Mouse (Mus musculus): ENCODE results near the gene Chd9. TPM values are rescaled to one million over a fixed set of nuclear protein-coding genes. Genes with fewer than 3 reads are reported as not detected.

Chd9 gene
- polyA plus RNA-seq, 1 experiment from 2014 or later = 93.7 TPM

- Histone ChIP-seq H3K27me3 (replicated peaks; ENCODE audit: control insufficient read depth, insufficient read depth, low read length) (no peaks in the 10 kb centered on the region), H3K4me2 (ENCODE audit: low read length) (no peak overlapping the region), H3K27ac (ENCODE audit: low read length) (no peak overlapping the region), H3K36me3 (ENCODE audit: control insufficient read depth, insufficient read depth) (no peaks in the 10 kb centered on the region), H3K4me3 (replicated peaks; ENCODE audit: low read length) (no peak overlapping the region), H3K9me3 (ENCODE audit: control insufficient read depth, low read length) (no peaks in the 10 kb centered on the region), H3K4me1 (replicated peaks; ENCODE audit: control insufficient read depth, insufficient read depth, low read length) (peaks cover 11% of the 10 kb centered on the region), H3K9ac (replicated peaks; ENCODE audit: low read depth, low read length) (no peak overlapping the region)
- no peak for ATAC-seq
- WGBS = 86% methylated on average over 9 of the region's 9 CpGs
Measured at GRCm38 (mm10) chr8:90819561-90820320, 8.4 kb upstream of the Chd9 start.

- WGBS = 90% methylated on average over 4 of the region's 4 CpGs
- H3K4me3 ChIP-seq (replicated peaks; ENCODE audit: low read length) = no peak overlapping the region
- no peak overlapping the region for H3K4me2 ChIP-seq (ENCODE audit: low read length)
- H3K27ac ChIP-seq (ENCODE audit: low read length) = no peak overlapping the region
- no peak overlapping the region for H3K9ac ChIP-seq (replicated peaks; ENCODE audit: low read depth, low read length)
- H3K4me1 ChIP-seq (replicated peaks; ENCODE audit: control insufficient read depth, insufficient read depth, low read length) = peaks cover 11% of the 10 kb centered on the region
- no peaks in the 10 kb centered on the region for H3K27me3 ChIP-seq (replicated peaks; ENCODE audit: control insufficient read depth, insufficient read depth, low read length)
- H3K36me3 ChIP-seq (ENCODE audit: control insufficient read depth, insufficient read depth) = no peaks in the 10 kb centered on the region
- H3K9me3 ChIP-seq (ENCODE audit: control insufficient read depth, low read length) = no peaks in the 10 kb centered on the region
- ATAC-seq = no peak
Measured at GRCm38 (mm10) chr8:90820321-90820696, 7.8 kb upstream of the Chd9 start.

- H3K27me3 ChIP-seq (replicated peaks; ENCODE audit: control insufficient read depth, insufficient read depth, low read length) = no peaks in the 10 kb centered on the region
- H3K9ac ChIP-seq (replicated peaks; ENCODE audit: low read depth, low read length) = no peak overlapping the region
- H3K4me1 ChIP-seq (replicated peaks; ENCODE audit: control insufficient read depth, insufficient read depth, low read length) = no peaks in the 10 kb centered on the region
- no peaks in the 10 kb centered on the region for H3K36me3 ChIP-seq (ENCODE audit: control insufficient read depth, insufficient read depth)
- no peak overlapping the region for H3K4me3 ChIP-seq (replicated peaks; ENCODE audit: low read length)
- no peak for ATAC-seq
- H3K27ac ChIP-seq (ENCODE audit: low read length) = no peak overlapping the region
- H3K9me3 ChIP-seq (ENCODE audit: control insufficient read depth, low read length) = no peaks in the 10 kb centered on the region
- H3K4me2 ChIP-seq (ENCODE audit: low read length) = no peak overlapping the region
- 65% methylated on average over 11 of the region's 11 CpGs for WGBS
Measured at GRCm38 (mm10) chr8:90822443-90822842, 5.7 kb upstream of the Chd9 start.

GRCm38 (mm10) chr8:90825459-90825871, 2.7 kb upstream of the Chd9 start:
- no peak overlapping the region for H3K4me3 ChIP-seq (replicated peaks; ENCODE audit: low read length)
- H3K4me2 ChIP-seq (ENCODE audit: low read length) = no peak overlapping the region
- no peak overlapping the region for H3K27ac ChIP-seq (ENCODE audit: low read length)
- no peaks in the 10 kb centered on the region for H3K27me3 ChIP-seq (replicated peaks; ENCODE audit: control insufficient read depth, insufficient read depth, low read length)
- H3K36me3 ChIP-seq (ENCODE audit: control insufficient read depth, insufficient read depth) = no peaks in the 10 kb centered on the region
- no peak overlapping the region for H3K9ac ChIP-seq (replicated peaks; ENCODE audit: low read depth, low read length)
- WGBS = 82% methylated on average over 9 of the region's 9 CpGs
- H3K4me1 ChIP-seq (replicated peaks; ENCODE audit: control insufficient read depth, insufficient read depth, low read length) = peaks cover 17% of the 10 kb centered on the region
- no peaks in the 10 kb centered on the region for H3K9me3 ChIP-seq (ENCODE audit: control insufficient read depth, low read length)
- ATAC-seq = no peak

- peak; percentile 69 for ATAC-seq
- Histone ChIP-seq H3K9me3 (ENCODE audit: control insufficient read depth, low read length) (no peaks in the 10 kb centered on the region), H3K9ac (replicated peaks; ENCODE audit: low read depth, low read length) (peak overlapping the region; percentile 66), H3K36me3 (ENCODE audit: control insufficient read depth, insufficient read depth) (no peaks in the 10 kb centered on the region), H3K4me1 (replicated peaks; ENCODE audit: control insufficient read depth, insufficient read depth, low read length) (peaks cover 17% of the 10 kb centered on the region), H3K4me3 (replicated peaks; ENCODE audit: low read length) (peak overlapping the region; percentile 53), H3K4me2 (ENCODE audit: low read length) (peak overlapping the region; percentile 78), H3K27me3 (replicated peaks; ENCODE audit: control insufficient read depth, insufficient read depth, low read length) (no peaks in the 10 kb centered on the region), H3K27ac (ENCODE audit: low read length) (peak overlapping the region; percentile 70)
- 2% methylated on average over 11 of the region's 11 CpGs for WGBS
Measured at GRCm38 (mm10) chr8:90828987-90829740, 1.0 kb downstream of the Chd9 start.

DNA sequence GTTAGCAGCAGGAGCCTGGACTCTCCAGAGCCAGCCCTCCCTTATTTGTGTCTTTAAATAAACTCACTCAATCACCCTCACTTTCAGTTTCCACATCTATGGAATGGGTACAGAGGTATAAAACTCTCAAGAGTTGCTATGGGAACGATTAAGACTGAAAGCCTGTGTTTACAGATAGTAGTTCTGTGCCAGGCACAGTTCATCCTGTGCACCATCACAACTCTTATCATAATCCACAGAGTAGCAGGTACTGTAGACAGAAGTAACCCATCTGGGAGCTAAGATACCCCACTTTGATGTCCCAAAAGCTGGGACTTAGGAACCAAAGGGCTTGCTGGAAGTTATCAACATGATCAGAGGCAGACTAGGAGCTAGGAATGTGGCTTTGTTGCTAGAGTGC, 1.7 kb downstream of the Chd9 start:
- Histone ChIP-seq H3K9me3 (ENCODE audit: control insufficient read depth, low read length) (no peaks in the 10 kb centered on the region), H3K4me2 (ENCODE audit: low read length) (no peak overlapping the region), H3K9ac (replicated peaks; ENCODE audit: low read depth, low read length) (no peak overlapping the region), H3K4me1 (replicated peaks; ENCODE audit: control insufficient read depth, insufficient read depth, low read length) (peaks cover 17% of the 10 kb centered on the region), H3K36me3 (ENCODE audit: control insufficient read depth, insufficient read depth) (no peaks in the 10 kb centered on the region), H3K27me3 (replicated peaks; ENCODE audit: control insufficient read depth, insufficient read depth, low read length) (no peaks in the 10 kb centered on the region), H3K27ac (ENCODE audit: low read length) (no peak overlapping the region), H3K4me3 (replicated peaks; ENCODE audit: low read length) (no peak overlapping the region)
- WGBS = 91% methylated on average over 1 of the region's 1 CpGs
- no peak for ATAC-seq

DNA sequence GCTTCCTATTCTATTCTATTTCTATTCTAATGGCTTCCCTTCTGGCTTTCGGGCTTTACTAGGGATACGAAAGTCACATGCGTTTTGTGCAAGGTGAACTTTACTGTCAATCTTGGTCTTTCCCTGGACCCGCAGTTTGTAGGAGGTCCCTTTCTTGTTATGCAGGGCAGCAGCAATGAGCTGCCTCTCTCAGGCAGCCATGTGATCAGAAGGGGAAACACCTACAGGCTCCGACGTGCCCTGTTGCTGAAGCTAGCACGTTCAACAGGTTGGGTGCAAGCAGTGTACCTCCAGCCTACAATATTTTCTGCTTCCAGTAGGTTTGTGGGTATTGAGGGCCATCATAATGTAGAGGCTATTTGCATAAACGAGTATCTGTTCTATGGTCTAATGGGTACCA, 2.8 kb downstream of the Chd9 start:
- H3K9ac ChIP-seq (replicated peaks; ENCODE audit: low read depth, low read length) = no peak overlapping the region
- H3K36me3 ChIP-seq (ENCODE audit: control insufficient read depth, insufficient read depth) = no peaks in the 10 kb centered on the region
- H3K9me3 ChIP-seq (ENCODE audit: control insufficient read depth, low read length) = no peaks in the 10 kb centered on the region
- 66% methylated on average over 8 of the region's 8 CpGs for WGBS
- ATAC-seq = no peak
- H3K4me3 ChIP-seq (replicated peaks; ENCODE audit: low read length) = no peak overlapping the region
- H3K4me2 ChIP-seq (ENCODE audit: low read length) = no peak overlapping the region
- H3K27ac ChIP-seq (ENCODE audit: low read length) = no peak overlapping the region
- peaks cover 17% of the 10 kb centered on the region for H3K4me1 ChIP-seq (replicated peaks; ENCODE audit: control insufficient read depth, insufficient read depth, low read length)
- H3K27me3 ChIP-seq (replicated peaks; ENCODE audit: control insufficient read depth, insufficient read depth, low read length) = no peaks in the 10 kb centered on the region

- H3K4me2 ChIP-seq (ENCODE audit: low read length) = no peak overlapping the region
- WGBS = 49% methylated on average over 5 of the region's 5 CpGs
- H3K27ac ChIP-seq (ENCODE audit: low read length) = no peak overlapping the region
- no peaks in the 10 kb centered on the region for H3K36me3 ChIP-seq (ENCODE audit: control insufficient read depth, insufficient read depth)
- no peak overlapping the region for H3K9ac ChIP-seq (replicated peaks; ENCODE audit: low read depth, low read length)
- peaks cover 17% of the 10 kb centered on the region for H3K4me1 ChIP-seq (replicated peaks; ENCODE audit: control insufficient read depth, insufficient read depth, low read length)
- no peak for ATAC-seq
- no peak overlapping the region for H3K4me3 ChIP-seq (replicated peaks; ENCODE audit: low read length)
- H3K9me3 ChIP-seq (ENCODE audit: control insufficient read depth, low read length) = no peaks in the 10 kb centered on the region
- H3K27me3 ChIP-seq (replicated peaks; ENCODE audit: control insufficient read depth, insufficient read depth, low read length) = no peaks in the 10 kb centered on the region
Measured at GRCm38 (mm10) chr8:90832576-90833289, 4.6 kb downstream of the Chd9 start.

DNA sequence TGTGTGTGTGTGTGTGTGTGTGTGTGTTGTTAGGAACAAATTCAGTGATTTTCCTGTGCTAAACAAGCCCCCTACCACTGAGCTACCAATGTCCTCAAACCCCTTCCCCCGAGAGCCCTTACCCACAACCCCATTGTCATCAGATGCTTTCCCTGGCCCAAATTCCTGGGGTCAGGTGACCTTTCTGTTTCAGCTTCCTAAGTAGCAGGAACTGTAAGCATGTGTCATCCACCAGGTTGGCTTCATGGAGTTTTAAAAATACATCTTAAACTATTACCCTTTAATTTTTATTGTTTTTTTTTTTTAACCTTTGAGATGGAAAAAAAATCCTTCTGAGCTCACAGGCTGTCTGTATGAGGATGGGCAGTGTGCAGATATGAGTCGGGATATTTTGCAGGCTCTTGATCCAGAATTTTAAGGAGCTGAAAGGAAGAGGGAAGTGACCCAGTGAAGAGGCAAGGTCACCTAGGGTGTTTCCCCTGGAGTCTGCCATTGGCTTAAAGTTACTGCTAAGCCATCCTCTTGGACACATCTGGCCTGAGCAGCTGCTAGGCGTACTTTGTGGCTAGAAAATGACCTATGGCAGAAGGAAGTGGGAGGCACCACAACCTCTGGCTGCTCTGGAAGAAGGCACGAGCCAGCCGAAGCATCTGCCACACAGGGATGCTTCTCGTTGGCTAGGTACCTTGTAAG, 5.6 kb downstream of the Chd9 start:
- WGBS = 82% methylated on average over 6 of the region's 6 CpGs
- peaks cover 9% of the 10 kb centered on the region for H3K4me1 ChIP-seq (replicated peaks; ENCODE audit: control insufficient read depth, insufficient read depth, low read length)
- no peak overlapping the region for H3K27ac ChIP-seq (ENCODE audit: low read length)
- H3K36me3 ChIP-seq (ENCODE audit: control insufficient read depth, insufficient read depth) = no peaks in the 10 kb centered on the region
- H3K4me3 ChIP-seq (replicated peaks; ENCODE audit: low read length) = no peak overlapping the region
- no peak overlapping the region for H3K4me2 ChIP-seq (ENCODE audit: low read length)
- no peaks in the 10 kb centered on the region for H3K9me3 ChIP-seq (ENCODE audit: control insufficient read depth, low read length)
- H3K9ac ChIP-seq (replicated peaks; ENCODE audit: low read depth, low read length) = no peak overlapping the region
- ATAC-seq = no peak
- no peaks in the 10 kb centered on the region for H3K27me3 ChIP-seq (replicated peaks; ENCODE audit: control insufficient read depth, insufficient read depth, low read length)

All from forebrain, embryonic 16.5 days (tissue).